Mouse (Mus musculus) spleen, adult 2 months (tissue): ENCODE measurements at regions not wholly inside any gene's neighbourhood (a gene's known extent, or its start where the extent isn't known, plus 50 kb on each side); places are given as distances from the start of the nearest gene placed in this dataset.

Experiments
- DNase-seq, 2 experiments: peaks; one replicate each; pipeline versions ENCODE4 v3.0.0 to v3.0.0-alpha.2; 2012 to 2021; ENCODE audit warnings: low spot score in 2 of 2, low read depth in 1 of 2
- H3K27ac ChIP-seq: fragments of 200-500 bp; 2 replicates; pipeline ENCODE4 v1.5.1; 2012; ENCODE audit warnings: low read length, inconsistent platforms; ENCODE audit not compliant: insufficient read depth
- H3K27me3 ChIP-seq: fragments of 200-500 bp; 2 replicates; pipeline ENCODE4 v1.6.1; 2012; ENCODE audit warnings: mild to moderate bottlenecking, moderate library complexity, low read length, inconsistent platforms; ENCODE audit not compliant: control insufficient read depth, insufficient read depth
- H3K36me3 ChIP-seq: fragments of 200-500 bp; 2 replicates; pipeline ENCODE4 v1.6.1; 2012; ENCODE audit warnings: mild to moderate bottlenecking, low read length, inconsistent platforms; ENCODE audit not compliant: control insufficient read depth, insufficient read depth
- H3K4me1 ChIP-seq: fragments of 200-500 bp; 2 replicates; pipeline ENCODE4 v1.6.1; 2011; ENCODE audit warnings: inconsistent platforms; ENCODE audit not compliant: control insufficient read depth, insufficient read depth, insufficient read length
- H3K4me3 ChIP-seq: fragments of 200-500 bp; 2 replicates; pipeline ENCODE4 v1.5.1; 2011; ENCODE audit warnings: mild to moderate bottlenecking, inconsistent platforms; ENCODE audit not compliant: insufficient read depth, insufficient read length; ENCODE audit errors: extremely low read depth
- CTCF ChIP-seq: fragments of 200-500 bp; IDR thresholded peaks from 2 replicates; pipeline ENCODE4 v1.5.1; 2011; ENCODE audit warnings: mild to moderate bottlenecking, inconsistent platforms; ENCODE audit not compliant: insufficient read depth, insufficient read length, insufficient replicate concordance; ENCODE audit errors: extremely low read depth
- POLR2A ChIP-seq: fragments of 200-500 bp; IDR thresholded peaks from 2 replicates; pipeline ENCODE4 v1.6.1; 2011; ENCODE audit warnings: low read depth, low read length, inconsistent platforms
- WGBS: fragments of 180-500 bp; shearing (Covaris S2); methylation state at CpG from one replicate; pipeline ENCODE4 v1.1.7; 2018; 5-methylcytosine and 5-hydroxymethylcytosine counted together

DNA sequence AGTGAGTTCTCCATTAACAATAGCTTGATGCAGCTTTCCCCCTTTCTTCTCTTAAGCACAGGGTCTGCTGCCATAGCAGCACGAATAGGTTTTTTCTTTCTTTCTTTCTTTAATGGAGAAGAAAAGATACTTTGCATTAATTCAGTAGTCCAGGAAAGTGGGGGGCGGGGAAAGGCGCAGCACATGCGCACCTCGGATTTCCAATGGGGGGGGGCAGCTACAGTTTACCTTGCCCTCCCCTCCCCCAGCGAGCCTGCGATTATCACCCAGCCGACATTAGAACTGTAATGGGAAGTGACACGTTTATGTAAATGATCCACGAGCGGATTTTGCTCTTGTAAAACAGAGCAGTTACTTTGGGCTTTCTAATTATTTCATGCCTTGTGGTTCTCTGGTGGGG lies 146.6 kb upstream of the Lef1 start:
- no peaks in the 10 kb centered on the region for H3K36me3 ChIP-seq
- H3K4me3 ChIP-seq = no peak overlapping the region
- DNase-seq = no peak
- no peaks in the 10 kb centered on the region for H3K27me3 ChIP-seq
- 33% methylated on average over 11 of the region's 11 CpGs for WGBS
- no peaks in the 10 kb centered on the region for H3K4me1 ChIP-seq
- TF ChIP-seq CTCF (no peak), POLR2A (no peak)
- H3K27ac ChIP-seq = no peak overlapping the region

DNA sequence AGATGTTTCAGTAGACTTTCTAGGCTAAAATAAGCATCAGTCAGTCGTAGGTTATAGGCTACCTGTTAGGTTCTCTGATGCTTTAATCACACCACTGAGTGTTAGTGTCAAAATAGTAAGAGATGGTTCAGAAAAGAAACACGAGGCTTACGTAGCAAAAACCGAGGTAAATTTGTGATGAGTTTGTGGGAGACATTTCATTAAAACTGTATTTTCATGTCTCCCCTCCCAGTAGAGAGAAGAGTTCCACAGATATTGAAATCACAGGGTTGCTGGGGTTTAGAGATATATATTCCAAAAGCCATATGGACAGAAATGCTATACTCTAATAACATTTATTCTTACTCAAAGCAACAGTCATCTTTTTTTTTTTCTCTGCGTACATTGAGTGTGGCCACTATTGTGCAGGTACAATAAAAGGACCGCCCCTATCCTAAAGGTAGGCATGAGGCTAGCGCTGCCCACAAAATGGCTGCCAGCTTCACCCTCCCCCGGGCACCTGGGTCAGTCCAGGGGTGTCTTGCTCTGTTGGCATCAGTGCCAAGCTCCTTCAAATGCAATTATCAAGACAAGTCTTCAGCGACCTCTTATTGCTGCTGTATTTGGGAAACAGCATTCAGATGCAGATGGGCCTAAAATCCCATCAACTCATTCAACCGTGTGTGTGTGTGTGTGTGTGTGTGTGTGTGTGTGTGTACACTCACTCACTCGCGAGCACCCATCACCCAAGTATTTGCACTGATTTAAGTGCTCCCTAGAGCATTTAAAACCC lies 147.4 kb upstream of the Lef1 start:
- TF ChIP-seq CTCF = no peak
- TF ChIP-seq POLR2A = no peak
- H3K4me3 ChIP-seq = no peak overlapping the region
- 89% methylated on average over 12 of the region's 12 CpGs for WGBS

DNA sequence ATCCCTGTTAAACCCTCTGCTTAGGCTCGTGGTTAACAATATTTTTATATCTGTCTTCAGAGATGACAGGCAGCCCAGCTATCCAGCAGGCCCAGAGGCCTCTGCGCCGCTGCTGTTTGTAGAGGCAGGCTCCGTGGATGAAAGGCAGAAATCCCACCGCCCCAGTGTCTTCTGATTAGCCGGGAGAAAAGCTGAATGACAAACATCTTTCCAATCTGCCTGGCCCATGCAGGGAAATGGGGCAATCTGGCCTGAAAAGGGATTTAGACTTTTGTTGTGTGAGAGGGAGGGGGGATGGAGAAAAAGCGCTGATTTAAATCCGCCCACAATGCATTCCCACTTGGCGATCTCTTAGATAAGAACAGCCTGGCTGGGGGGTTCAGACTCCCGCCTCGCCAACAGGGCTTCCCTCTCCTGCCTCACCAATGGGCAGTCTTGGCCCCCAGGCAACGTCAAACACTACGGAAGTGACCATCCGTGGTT lies 148.1 kb upstream of the Lef1 start:
- TF ChIP-seq POLR2A = no peak
- no peak for TF ChIP-seq CTCF
- Histone ChIP-seq H3K4me3 (no peak overlapping the region), H3K4me1 (no peaks in the 10 kb centered on the region), H3K27ac (no peak overlapping the region), H3K36me3 (no peaks in the 10 kb centered on the region), H3K27me3 (no peaks in the 10 kb centered on the region)
- WGBS = 84% methylated on average over 14 of the region's 14 CpGs
- no peak for DNase-seq

More for the DNA sequence above, 147.4 kb upstream of the Lef1 start:
- Histone ChIP-seq H3K36me3 (no peaks in the 10 kb centered on the region), H3K4me1 (no peaks in the 10 kb centered on the region), H3K27me3 (no peaks in the 10 kb centered on the region), H3K27ac (no peak overlapping the region)
- no peak for DNase-seq

DNA sequence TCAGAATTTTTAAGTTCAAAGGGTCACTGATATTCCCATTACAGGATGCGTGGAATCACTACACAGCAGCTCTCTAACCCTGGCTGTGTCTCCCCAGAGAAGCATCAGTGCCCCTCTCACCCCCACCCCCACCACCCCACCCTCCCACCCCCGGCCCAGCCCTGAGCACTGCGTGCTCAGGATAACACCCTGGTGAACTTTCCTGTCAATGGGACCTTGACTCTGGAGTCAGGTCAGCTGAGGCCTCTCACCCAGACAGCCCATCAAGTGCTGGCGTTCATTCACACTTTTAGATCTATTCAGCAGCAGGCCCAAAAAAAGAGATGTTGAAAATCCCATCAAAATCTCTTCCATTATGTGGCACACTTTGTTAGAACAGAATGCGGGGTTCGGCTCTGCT lies 148.6 kb upstream of the Lef1 start:
- H3K27ac ChIP-seq = no peak overlapping the region
- no peak for TF ChIP-seq CTCF
- no peak for TF ChIP-seq POLR2A
- WGBS = 86% methylated on average over 6 of the region's 6 CpGs
- no peak for DNase-seq
- H3K4me1 ChIP-seq = no peaks in the 10 kb centered on the region
- no peak overlapping the region for H3K4me3 ChIP-seq
- H3K36me3 ChIP-seq = no peaks in the 10 kb centered on the region
- H3K27me3 ChIP-seq = no peaks in the 10 kb centered on the region

DNA sequence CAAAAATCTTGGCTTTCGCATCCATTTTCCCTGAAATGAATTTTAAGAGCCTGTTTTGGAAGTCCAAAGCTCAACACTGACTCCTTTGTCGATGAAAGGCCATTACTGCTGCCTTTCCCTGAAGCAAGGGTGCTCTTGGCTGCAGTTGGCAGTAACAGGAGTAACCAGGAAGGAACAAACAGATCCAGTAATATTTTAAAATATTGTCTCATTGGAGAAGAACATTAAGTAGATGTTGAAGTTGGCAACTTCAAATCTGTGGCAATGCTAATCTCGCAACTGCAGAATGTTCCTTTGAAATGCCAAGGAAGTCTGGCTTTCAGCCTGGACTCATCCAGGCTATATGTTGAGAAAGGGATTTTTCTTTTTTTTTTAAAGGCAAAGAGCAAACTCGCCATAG lies 154.3 kb upstream of the Lef1 start:
- TF ChIP-seq POLR2A (no peak), CTCF (no peak)
- 84% methylated on average over 4 of the region's 4 CpGs for whole genome bisulfite sequencing
- no peaks in the 10 kb centered on the region for H3K36me3 ChIP-seq
- H3K27ac ChIP-seq = no peak overlapping the region
- H3K4me1 ChIP-seq = no peaks in the 10 kb centered on the region
- no peak for DNase-seq
- no peaks in the 10 kb centered on the region for H3K27me3 ChIP-seq
- no peak overlapping the region for H3K4me3 ChIP-seq

DNA sequence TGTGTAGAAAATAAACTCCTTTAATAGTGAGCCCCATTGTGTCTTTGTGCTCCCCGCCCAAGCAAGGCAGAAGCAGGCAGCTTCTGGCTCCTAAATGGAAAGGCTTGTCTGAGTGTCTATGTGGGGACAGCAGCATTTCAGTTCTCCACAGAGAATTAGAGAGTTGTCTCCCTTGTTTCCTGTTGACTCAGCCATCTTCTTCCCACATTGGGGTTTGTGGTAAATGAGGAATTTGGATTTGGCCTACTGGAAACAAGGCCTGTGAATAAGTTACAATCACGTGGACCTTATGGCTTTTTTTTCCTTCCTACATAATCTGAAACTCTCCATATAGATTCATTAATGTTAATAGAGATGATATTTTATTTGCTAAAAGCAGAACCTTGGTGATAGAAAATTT lies 158.9 kb upstream of the Lef1 start:
- Histone ChIP-seq H3K4me3 (no peak overlapping the region), H3K27me3 (no peaks in the 10 kb centered on the region), H3K27ac (no peak overlapping the region), H3K4me1 (peaks cover 2% of the 10 kb centered on the region; the same call in 1 of the 2 replicates), H3K36me3 (no peaks in the 10 kb centered on the region)
- no peak for DNase-seq
- WGBS = 82% methylated on average over 2 of the region's 2 CpGs
- no peak for TF ChIP-seq POLR2A
- no peak for TF ChIP-seq CTCF

DNA sequence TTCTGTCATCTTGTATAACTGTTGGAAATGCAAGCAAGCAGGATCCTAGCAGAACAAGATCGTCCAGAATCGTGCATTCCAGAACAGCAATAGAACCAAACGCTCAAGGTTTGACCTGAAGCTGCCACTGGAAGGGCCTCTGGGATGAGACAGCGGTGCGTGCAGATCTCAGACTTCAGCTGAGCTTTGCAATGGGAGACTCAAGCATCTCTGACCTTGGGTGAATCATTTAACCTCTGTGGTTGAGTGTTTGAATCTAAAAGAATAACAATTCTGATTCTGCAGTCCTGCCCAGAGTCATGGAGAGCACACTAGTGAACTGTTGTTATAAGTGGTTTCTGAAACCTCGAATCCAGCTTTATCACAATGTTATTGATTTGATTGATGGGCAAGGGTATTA lies 159.4 kb upstream of the Lef1 start:
- DNase-seq = no peak
- Histone ChIP-seq H3K4me3 (no peak overlapping the region), H3K36me3 (no peaks in the 10 kb centered on the region), H3K27me3 (no peaks in the 10 kb centered on the region; the same call in 1 of the 2 replicates), H3K4me1 (peaks cover 6% of the 10 kb centered on the region), H3K27ac (no peak overlapping the region)
- 85% methylated on average over 6 of the region's 6 CpGs for WGBS
- no peak for TF ChIP-seq POLR2A
- no peak for TF ChIP-seq CTCF
